Mouse (Mus musculus) kidney, adult 2 months (tissue): ENCODE data around the gene Zfp420.

Experiments
- CTCF ChIP-seq: fragments of 200-500 bp; conservative IDR thresholded peaks from 2 replicates; pipeline ENCODE4 v1.5.1; 2011; ENCODE audit warnings: low read depth, mild to moderate bottlenecking, control low read depth, low read length, moderate library complexity, mixed read lengths; ENCODE audit not compliant: insufficient read depth, insufficient read length
- POLR2A ChIP-seq: fragments of 200-500 bp; IDR thresholded peaks from one replicate; pipeline ENCODE4 v1.6.1; 2011; ENCODE audit warnings: low read depth, low read length, control low read depth

- TF ChIP-seq POLR2A = no peak
- no peak for TF ChIP-seq CTCF
These were observed 6.4 kb upstream of the Zfp420 start, which contains the start of gene Zfp940 for GRCm38 (mm10) chr7:29853219-29853842.
